Mouse (Mus musculus) limb, embryonic 14.5 days (tissue): ENCODE measurements around the gene Fermt2. TPM values are rescaled to one million over a fixed set of nuclear protein-coding genes. Genes with fewer than 3 reads are reported as not detected.
"Not testable (repeated sequence)": the region's sequence is repeated elsewhere in the genome, so short reads cannot be mapped to it uniquely, and the experiment has no call there.

Experiments
- ATAC-seq: fragments of 200-750 bp; cut with Nextera tagmentation; 2 replicates; pipeline ENCODE4 v1.8.0; 2017; ENCODE audit warnings: low read depth, moderate number of reproducible peaks, moderate TSS enrichment; ENCODE audit not compliant: low FRiP score
- DNase-seq: peaks from one replicate; pipeline ENCODE4 v3.0.0-alpha.2; 2015; ENCODE audit warnings: low spot score
- H3K27ac ChIP-seq: fragments of 300-500 bp; sonication (generic); replicated peaks from 2 replicates; pipeline ENCODE4 v1.5.1; 2014; ENCODE audit warnings: low read depth, mild to moderate bottlenecking, low read length, moderate library complexity, mixed read lengths
- H3K27me3 ChIP-seq: fragments of 300-500 bp; sonication (generic); 2 replicates; pipeline ENCODE4 v1.6.1; 2014; ENCODE audit warnings: low read length, mixed read lengths; ENCODE audit not compliant: control insufficient read depth, insufficient read depth
- H3K36me3 ChIP-seq: fragments of 300-500 bp; sonication (generic); 2 replicates; pipeline ENCODE4 v1.6.1; 2014; ENCODE audit warnings: mild to moderate bottlenecking, low read length, moderate library complexity, mixed read lengths; ENCODE audit not compliant: control insufficient read depth, insufficient read depth
- H3K4me1 ChIP-seq: fragments of 300-500 bp; sonication (generic); 2 replicates; pipeline ENCODE4 v1.6.1; 2014; ENCODE audit warnings: antibody characterized with exemption, low read length, mixed read lengths; ENCODE audit not compliant: control insufficient read depth, insufficient read depth
- H3K4me2 ChIP-seq: fragments of 300-500 bp; sonication (generic); replicated peaks from 2 replicates; pipeline ENCODE4 v1.6.1; 2014; ENCODE audit warnings: low read depth, mild to moderate bottlenecking, low read length, moderate library complexity; ENCODE audit not compliant: severe bottlenecking
- H3K4me3 ChIP-seq: fragments of 300-500 bp; sonication (generic); replicated peaks from 2 replicates; pipeline ENCODE4 v1.5.1; 2014; ENCODE audit warnings: low read length
- H3K9ac ChIP-seq: fragments of 300-500 bp; sonication (generic); 2 replicates; pipeline ENCODE4 v1.6.1; 2014; ENCODE audit warnings: mild to moderate bottlenecking, low read depth, low read length, moderate library complexity; ENCODE audit not compliant: severe bottlenecking
- H3K9me3 ChIP-seq: fragments of 300-500 bp; sonication (generic); 2 replicates; pipeline ENCODE4 v1.6.1; 2016; ENCODE audit warnings: low read length; ENCODE audit not compliant: control insufficient read depth
- POLR2A ChIP-seq: fragments of 200-500 bp; IDR thresholded peaks from 2 replicates; pipeline ENCODE4 v1.8.0; 2012; ENCODE audit warnings: inconsistent platforms, mild to moderate bottlenecking, moderate library complexity, borderline replicate concordance; ENCODE audit not compliant: insufficient read depth, insufficient read length; ENCODE audit errors: extremely low read depth
- WGBS: fragments of 180-500 bp; shearing (Covaris S2); extraction: QIAGEN DNeasy Blood & Tissue Kit; methylation state at CpG from one replicate; pipeline ENCODE4 v1.1.7; 2014; 5-methylcytosine and 5-hydroxymethylcytosine counted together
- polyA plus RNA-seq, 2 experiments: library from polyadenylated mRNA; depleted of rRNA in 1 of 2; stranded (reverse) in 1 of 2; unstranded in 1 of 2; fragments of >200 nt; fragmentation: Nextera tagmentation in 1 of 2; extraction: Ambion mirVana in 1 of 2; gene quantifications; 2 replicates each; pipeline versions ENCODE4 v1.2.1 to v1.2.3; 2012 to 2014

Gene Fermt2
- polyA plus RNA-seq, 2 experiments, result 91.7 to 128 TPM

GRCm38 (mm10) chr14:45477651-45478050 lies 52.3 kb downstream of the Fermt2 start:
- TF ChIP-seq POLR2A, result no peak
- H3K27me3 ChIP-seq, result no peaks in the 10 kb centered on the region

GRCm38 (mm10) chr14:45476990-45477389 lies 52.9 kb downstream of the Fermt2 start:
- no peak for DNase-seq
- Histone ChIP-seq H3K4me2 (no peak overlapping the region), H3K9me3 (no peaks in the 10 kb centered on the region), H3K9ac (no peak overlapping the region), H3K4me3 (no peak overlapping the region), H3K27ac (no peak overlapping the region), H3K27me3 (no peaks in the 10 kb centered on the region), H3K36me3 (peaks cover 66% of the 10 kb centered on the region), H3K4me1 (no peaks in the 10 kb centered on the region)
- ATAC-seq, result no peak
- WGBS, result 92% methylated on average over 7 of the region's 7 CpGs
- TF ChIP-seq POLR2A, result no peak

More at GRCm38 (mm10) chr14:45477651-45478050, 52.3 kb downstream of the Fermt2 start:
- Histone ChIP-seq H3K36me3 (peaks cover 65% of the 10 kb centered on the region), H3K27ac (no peak overlapping the region), H3K4me2 (no peak overlapping the region), H3K9ac (no peak overlapping the region), H3K4me3 (no peak overlapping the region), H3K4me1 (no peaks in the 10 kb centered on the region), H3K9me3 (no peaks in the 10 kb centered on the region)
- ATAC-seq (no peak), DNase-seq (no peak)
- 64% methylated on average over 8 of the region's 8 CpGs for WGBS

- no peaks in the 10 kb centered on the region for H3K27me3 ChIP-seq
- WGBS, result 90% methylated on average over 10 of the region's 10 CpGs
- H3K4me1 ChIP-seq, result no peaks in the 10 kb centered on the region
- no peak for ATAC-seq
- no peak for TF ChIP-seq POLR2A
- H3K4me3 ChIP-seq, result no peak overlapping the region
- no peak overlapping the region for H3K4me2 ChIP-seq
- no peak for DNase-seq
- no peak overlapping the region for H3K9ac ChIP-seq
- no peak overlapping the region for H3K27ac ChIP-seq
- peaks cover 72% of the 10 kb centered on the region for H3K36me3 ChIP-seq
- no peaks in the 10 kb centered on the region for H3K9me3 ChIP-seq
Observed at GRCm38 (mm10) chr14:45472536-45472935, 57.4 kb downstream of the Fermt2 start.

DNA sequence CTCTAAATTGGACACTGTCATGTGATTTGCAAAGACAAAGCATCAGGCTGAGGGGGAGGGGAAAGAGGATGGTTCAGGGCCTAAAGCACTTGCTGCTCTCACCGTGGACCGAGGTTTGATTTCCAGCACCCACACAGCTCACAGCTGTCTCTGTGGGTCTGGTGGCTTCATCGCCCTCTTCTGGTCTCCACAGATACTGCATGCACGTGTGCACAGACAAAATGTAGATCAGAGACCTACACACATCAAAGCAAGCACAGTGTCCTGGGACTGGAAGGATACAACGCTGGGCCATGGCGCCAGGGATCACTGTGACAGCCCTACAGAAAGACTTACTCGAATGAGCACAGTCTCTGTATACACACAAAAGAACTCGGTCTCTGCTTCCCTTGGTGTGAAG lies 60.5 kb downstream of the Fermt2 start:
- no peaks in the 10 kb centered on the region for H3K4me1 ChIP-seq
- no peak for DNase-seq
- H3K9ac ChIP-seq, result no peak overlapping the region
- H3K9me3 ChIP-seq, result no peaks in the 10 kb centered on the region
- peaks cover 81% of the 10 kb centered on the region for H3K36me3 ChIP-seq
- H3K27me3 ChIP-seq, result no peaks in the 10 kb centered on the region
- TF ChIP-seq POLR2A, result no peak
- ATAC-seq, result no peak
- WGBS, result 95% methylated on average over 8 of the region's 8 CpGs
- no peak overlapping the region for H3K4me3 ChIP-seq
- no peak overlapping the region for H3K4me2 ChIP-seq
- no peak overlapping the region for H3K27ac ChIP-seq

GRCm38 (mm10) chr14:45466371-45466770 lies 63.5 kb downstream of the Fermt2 start:
- not testable (repeated sequence) for ATAC-seq

More at GRCm38 (mm10) chr14:45466371-45466770, 63.5 kb downstream of the Fermt2 start:
- not testable (repeated sequence) for DNase-seq, H3K27ac ChIP-seq, H3K4me2 ChIP-seq, H3K4me1 ChIP-seq, H3K9me3 ChIP-seq, H3K4me3 ChIP-seq, H3K27me3 ChIP-seq, H3K9ac ChIP-seq
- peaks cover 84% of the 10 kb centered on the region for H3K36me3 ChIP-seq
- 94% methylated on average over 8 of the region's 8 CpGs for WGBS
